Mouse (Mus musculus): Measurements from ENCODE around the gene Tsen54. TPM values are rescaled to one million over a fixed set of nuclear protein-coding genes. Genes with fewer than 3 reads are reported as not detected.

The Tsen54 gene
- polyA plus RNA-seq, 1 experiment, result 12.2 TPM

DNA sequence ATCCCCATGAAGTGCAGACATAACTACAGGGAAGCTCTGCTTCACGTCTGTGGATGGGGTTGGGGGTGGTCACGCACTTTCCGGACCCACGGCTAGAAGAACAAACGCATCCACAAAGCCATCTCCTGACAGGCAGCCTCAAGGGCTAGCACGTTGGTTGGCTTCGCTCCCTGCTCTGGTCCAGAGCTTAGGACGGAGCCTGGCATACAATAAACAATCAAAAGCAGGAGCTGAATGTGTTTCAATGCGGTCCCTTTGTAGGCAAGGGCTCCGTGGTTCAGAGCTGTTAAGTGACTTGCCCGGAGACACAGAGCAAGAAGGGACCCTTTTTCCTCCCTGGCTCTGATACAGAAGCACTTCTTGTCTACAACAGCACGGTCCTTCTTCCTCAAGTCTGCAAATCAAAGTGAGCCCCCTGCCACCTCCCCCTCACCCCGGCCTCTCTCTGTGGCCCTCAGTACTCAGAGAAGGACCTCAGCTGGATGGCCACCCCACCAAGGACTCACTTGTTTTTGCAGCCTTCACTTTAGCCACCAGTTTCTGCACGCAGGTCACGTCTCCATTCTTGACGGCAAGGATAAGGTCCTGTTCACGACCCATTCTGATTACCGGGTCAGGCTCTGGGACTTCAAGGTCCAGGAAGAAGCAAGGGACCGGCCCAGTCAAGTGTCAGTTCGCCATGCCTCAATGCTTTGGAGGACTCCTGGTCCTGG lies 3.0 kb upstream of the Tsen54 start:
- Histone ChIP-seq H3K4me1 (ENCODE audit: control insufficient read depth, insufficient read depth, low read length) (peaks cover 2% of the 10 kb centered on the region; the same call in 1 of the 2 replicates), H3K4me3 (ENCODE audit: insufficient read depth, low read length) (no peak overlapping the region), H3K27ac (ENCODE audit: insufficient read depth, low read length) (no peak overlapping the region)
- no peak for TF ChIP-seq CTCF (IDR thresholded peaks at IDR 0.05; ENCODE audit: borderline replicate concordance, insufficient read depth, low read length)
- TF ChIP-seq POLR2A (IDR thresholded peaks at IDR 0.05; ENCODE audit: low read depth, low read length), result no peak

DNA sequence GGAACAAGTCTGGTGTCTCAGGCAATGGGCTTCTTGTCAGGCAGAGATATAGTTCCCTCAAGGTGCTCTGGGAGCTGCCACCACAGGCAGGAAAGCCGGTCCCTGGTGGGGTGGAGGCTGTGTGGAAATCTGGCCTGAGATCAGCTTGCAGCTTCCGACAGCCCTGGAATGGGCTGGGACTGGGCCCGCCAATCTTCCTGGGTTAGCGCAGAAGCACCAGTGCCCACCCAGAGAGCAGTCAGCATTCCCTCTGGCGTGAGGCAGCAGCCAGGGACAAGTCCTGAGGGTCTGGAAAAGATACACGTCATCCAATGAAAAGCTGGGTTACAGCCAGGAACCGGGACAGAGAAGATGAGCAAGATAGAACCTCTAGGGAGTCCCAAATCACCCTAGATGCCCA lies 2.4 kb upstream of the Tsen54 start:
- TF ChIP-seq POLR2A (IDR thresholded peaks at IDR 0.05; ENCODE audit: low read depth, low read length) (no peak), CTCF (IDR thresholded peaks at IDR 0.05; ENCODE audit: borderline replicate concordance, insufficient read depth, low read length) (no peak)
- Histone ChIP-seq H3K4me1 (ENCODE audit: control insufficient read depth, insufficient read depth, low read length) (peaks cover 2% of the 10 kb centered on the region; the same call in 1 of the 2 replicates), H3K27ac (ENCODE audit: insufficient read depth, low read length) (no peak overlapping the region), H3K4me3 (ENCODE audit: insufficient read depth, low read length) (peak overlapping the region; percentile 80; the same call in 1 of the 2 replicates)

DNA sequence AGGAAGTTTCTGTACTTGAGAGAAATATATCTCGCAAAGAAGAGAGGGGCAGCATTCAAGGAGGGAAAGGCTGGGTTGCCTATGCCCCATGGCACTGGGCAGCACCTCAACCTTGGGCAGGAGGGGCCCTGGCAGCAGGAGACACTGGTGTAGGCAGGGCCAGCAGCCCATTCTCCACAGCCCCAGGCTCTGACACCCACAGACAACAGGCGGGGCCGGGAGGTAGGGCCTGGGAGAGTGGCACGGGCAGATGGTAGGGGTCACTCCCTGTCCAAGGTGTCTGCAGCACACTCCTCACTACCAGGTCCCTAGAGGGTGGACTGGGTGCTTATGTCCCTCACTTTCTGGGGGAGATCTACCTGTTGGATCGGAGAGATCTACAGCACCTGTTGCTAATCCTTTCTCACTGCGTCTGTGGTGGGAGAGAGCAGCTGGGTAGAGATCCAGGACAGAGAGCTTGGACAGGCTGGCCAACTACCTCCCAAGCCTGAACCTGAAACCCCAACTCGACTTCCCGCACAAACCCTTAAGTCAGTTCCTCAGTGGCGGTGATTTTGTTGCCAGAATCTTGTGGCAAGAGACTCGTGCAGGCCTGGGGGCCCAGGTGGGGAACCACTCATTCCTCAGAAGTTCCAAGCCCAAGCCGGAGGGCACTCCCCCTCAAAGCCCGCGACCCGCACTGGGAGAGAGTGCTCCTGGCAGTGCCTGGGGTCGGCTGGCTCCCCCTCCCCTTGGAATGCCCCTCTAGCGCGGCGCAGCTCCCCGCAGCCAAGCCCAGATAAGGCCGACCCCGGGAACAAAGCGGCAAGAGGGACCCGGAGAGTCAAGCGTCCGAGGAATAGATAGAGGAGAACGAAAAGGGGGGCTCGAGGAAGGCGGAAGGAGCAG lies 1.7 kb upstream of the Tsen54 start:
- peaks cover 2% of the 10 kb centered on the region; the same call in 1 of the 2 replicates for H3K4me1 ChIP-seq (ENCODE audit: control insufficient read depth, insufficient read depth, low read length)
- TF ChIP-seq POLR2A (IDR thresholded peaks at IDR 0.05; ENCODE audit: low read depth, low read length) (no peak), CTCF (IDR thresholded peaks at IDR 0.05; ENCODE audit: borderline replicate concordance, insufficient read depth, low read length) (no peak)
- H3K4me3 ChIP-seq (ENCODE audit: insufficient read depth, low read length), result peak overlapping the region; percentile 80
- no peak overlapping the region for H3K27ac ChIP-seq (ENCODE audit: insufficient read depth, low read length)

DNA sequence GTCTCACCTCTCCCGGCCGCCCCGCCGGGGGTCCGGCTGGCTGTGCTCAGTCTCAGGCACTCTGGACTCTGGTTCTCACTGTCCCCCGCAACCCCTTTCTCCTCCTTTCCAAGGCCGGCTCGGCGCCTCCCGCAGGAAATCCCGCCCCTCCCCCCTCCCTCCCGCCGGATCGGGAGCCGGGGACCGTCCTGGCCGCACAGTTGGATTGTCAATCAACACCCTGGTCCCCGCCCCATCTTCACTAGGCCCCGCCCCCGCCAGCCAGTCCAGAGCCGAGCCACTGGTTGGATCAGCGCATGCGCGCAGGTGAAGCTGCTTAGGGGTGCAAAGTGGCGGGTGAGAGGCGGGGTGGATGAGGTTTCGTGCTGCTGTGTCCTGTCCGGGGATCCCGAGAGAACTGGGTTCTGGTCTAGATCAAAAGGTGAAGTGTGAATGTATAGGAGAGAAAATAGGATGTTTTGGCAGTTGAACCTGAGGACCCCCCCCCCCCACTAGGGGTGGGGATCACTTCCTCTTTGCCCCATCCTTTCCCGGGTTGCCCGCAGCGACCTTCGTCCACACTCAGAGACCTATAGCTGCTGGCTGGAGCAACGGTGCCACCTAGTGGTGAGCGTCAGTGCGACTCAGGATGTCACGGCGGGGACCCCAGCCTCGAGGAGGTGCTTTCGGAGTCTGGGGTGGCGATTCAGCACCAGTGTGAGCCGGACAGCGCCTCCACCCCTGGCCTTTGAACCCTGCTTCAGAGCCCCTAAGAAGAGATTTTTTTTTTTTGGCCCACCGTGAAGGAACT lies 822 bp upstream of the Tsen54 start, which contains the start of gene Caskin2:
Caskin2 (minus strand) TSS at position 133 of the 790 bp plus-strand sequence.
- H3K27ac ChIP-seq (ENCODE audit: insufficient read depth, low read length), result no peak within 1 kb of the TSS
- H3K4me3 ChIP-seq (ENCODE audit: insufficient read depth, low read length), result peak within 1 kb of the TSS; percentile 80
- H3K4me1 ChIP-seq (ENCODE audit: control insufficient read depth, insufficient read depth, low read length), result peaks cover 2% of the 10 kb centered on the region; the same call in 1 of the 2 replicates
- TF ChIP-seq CTCF (IDR thresholded peaks at IDR 0.05; ENCODE audit: borderline replicate concordance, insufficient read depth, low read length) (peak; percentile 98), POLR2A (IDR thresholded peaks at IDR 0.05; ENCODE audit: low read depth, low read length) (peak; percentile 73)

DNA sequence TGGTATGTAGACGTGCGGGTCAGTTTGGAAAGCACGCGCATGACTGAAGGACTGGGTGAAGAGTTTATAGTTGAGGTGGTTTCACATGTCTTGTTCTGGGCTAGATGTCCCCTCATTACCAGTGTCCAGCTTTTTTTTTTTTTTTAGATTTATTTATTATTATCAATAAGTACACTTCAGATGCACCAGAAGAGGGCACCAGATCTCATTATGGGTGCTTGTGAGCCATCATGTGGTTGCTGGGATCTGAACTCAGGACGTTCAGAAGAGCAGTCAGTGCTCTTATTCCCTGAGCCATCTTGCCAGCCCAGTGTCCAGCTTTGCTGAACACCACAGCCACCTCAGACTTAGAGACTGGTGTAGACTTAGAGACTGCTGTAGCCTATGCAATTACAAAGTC lies 2.8 kb downstream of the Tsen54 start:
- no peak overlapping the region for H3K4me3 ChIP-seq (ENCODE audit: insufficient read depth, low read length)
- no peak overlapping the region for H3K27ac ChIP-seq (ENCODE audit: insufficient read depth, low read length)
- TF ChIP-seq POLR2A (IDR thresholded peaks at IDR 0.05; ENCODE audit: low read depth, low read length), result no peak
- no peak for TF ChIP-seq CTCF (IDR thresholded peaks at IDR 0.05; ENCODE audit: borderline replicate concordance, insufficient read depth, low read length)
- H3K4me1 ChIP-seq (ENCODE audit: control insufficient read depth, insufficient read depth, low read length), result peaks cover 4% of the 10 kb centered on the region; the same call in 1 of the 2 replicates

DNA sequence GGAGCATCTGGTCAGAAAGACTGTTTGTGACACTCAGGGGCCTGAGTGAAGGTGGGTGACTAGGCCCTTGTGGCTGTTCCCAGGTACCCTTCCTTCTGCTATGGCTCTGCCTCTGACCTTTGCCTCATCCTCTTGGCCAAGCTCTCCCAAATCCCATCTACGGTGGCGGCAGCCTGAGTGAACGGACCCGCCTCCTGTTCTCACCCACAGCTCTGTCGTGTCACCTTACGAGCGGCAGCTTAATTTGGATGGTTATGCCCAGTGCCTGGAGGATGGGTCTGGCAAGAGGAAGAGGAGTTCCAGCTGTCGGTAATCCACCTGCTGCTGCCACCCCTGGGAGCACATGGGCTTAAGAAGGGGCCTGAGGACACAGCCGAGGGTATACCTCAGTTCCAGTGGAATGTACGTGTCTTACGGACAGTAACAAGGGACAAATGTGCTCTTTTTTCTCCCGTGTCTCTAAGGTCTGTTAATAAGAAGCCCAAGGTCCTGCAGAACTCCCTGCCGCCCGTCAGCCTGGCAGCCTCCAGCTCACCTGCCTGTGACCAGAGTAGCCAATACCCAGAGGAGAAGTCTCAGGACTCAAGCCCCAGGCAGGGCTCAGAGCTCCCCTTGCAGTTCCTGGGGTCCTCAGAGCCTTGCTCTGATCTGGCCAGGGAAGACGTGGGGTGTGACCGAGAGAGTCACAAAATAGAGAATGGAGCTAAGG lies 5.5 kb downstream of the Tsen54 start:
- H3K4me1 ChIP-seq (ENCODE audit: control insufficient read depth, insufficient read depth, low read length), result peaks cover 4% of the 10 kb centered on the region; the same call in 1 of the 2 replicates
- no peak overlapping the region for H3K27ac ChIP-seq (ENCODE audit: insufficient read depth, low read length)
- TF ChIP-seq CTCF (IDR thresholded peaks at IDR 0.05; ENCODE audit: borderline replicate concordance, insufficient read depth, low read length) (no peak), POLR2A (IDR thresholded peaks at IDR 0.05; ENCODE audit: low read depth, low read length) (no peak)
- no peak overlapping the region for H3K4me3 ChIP-seq (ENCODE audit: insufficient read depth, low read length)

DNA sequence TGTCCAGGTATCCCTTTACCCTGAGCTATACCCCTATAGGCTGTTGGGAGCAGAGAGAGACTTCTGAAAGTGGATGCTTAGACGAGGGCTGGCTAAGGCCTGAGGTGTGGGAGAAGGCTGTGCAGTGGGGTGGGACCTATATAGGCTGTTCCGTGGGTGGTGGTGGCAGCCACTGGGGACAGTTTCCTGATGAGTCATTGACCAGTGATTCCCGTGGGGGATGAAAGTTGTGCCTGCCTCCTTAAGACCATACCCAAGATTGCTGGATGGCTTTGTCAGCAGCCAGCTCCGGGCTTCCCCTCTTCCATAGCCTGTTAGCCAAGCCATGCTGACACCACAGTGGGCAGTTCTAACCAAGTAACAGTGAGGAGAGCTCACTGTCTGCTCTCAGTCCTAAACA lies 6.5 kb downstream of the Tsen54 start:
- TF ChIP-seq POLR2A (IDR thresholded peaks at IDR 0.05; ENCODE audit: low read depth, low read length) (no peak), CTCF (IDR thresholded peaks at IDR 0.05; ENCODE audit: borderline replicate concordance, insufficient read depth, low read length) (no peak)
- H3K4me1 ChIP-seq (ENCODE audit: control insufficient read depth, insufficient read depth, low read length), result peaks cover 4% of the 10 kb centered on the region; the same call in 1 of the 2 replicates
- H3K4me3 ChIP-seq (ENCODE audit: insufficient read depth, low read length), result no peak overlapping the region
- H3K27ac ChIP-seq (ENCODE audit: insufficient read depth, low read length), result peak overlapping the region; percentile 19; the same call in 1 of the 2 replicates

DNA sequence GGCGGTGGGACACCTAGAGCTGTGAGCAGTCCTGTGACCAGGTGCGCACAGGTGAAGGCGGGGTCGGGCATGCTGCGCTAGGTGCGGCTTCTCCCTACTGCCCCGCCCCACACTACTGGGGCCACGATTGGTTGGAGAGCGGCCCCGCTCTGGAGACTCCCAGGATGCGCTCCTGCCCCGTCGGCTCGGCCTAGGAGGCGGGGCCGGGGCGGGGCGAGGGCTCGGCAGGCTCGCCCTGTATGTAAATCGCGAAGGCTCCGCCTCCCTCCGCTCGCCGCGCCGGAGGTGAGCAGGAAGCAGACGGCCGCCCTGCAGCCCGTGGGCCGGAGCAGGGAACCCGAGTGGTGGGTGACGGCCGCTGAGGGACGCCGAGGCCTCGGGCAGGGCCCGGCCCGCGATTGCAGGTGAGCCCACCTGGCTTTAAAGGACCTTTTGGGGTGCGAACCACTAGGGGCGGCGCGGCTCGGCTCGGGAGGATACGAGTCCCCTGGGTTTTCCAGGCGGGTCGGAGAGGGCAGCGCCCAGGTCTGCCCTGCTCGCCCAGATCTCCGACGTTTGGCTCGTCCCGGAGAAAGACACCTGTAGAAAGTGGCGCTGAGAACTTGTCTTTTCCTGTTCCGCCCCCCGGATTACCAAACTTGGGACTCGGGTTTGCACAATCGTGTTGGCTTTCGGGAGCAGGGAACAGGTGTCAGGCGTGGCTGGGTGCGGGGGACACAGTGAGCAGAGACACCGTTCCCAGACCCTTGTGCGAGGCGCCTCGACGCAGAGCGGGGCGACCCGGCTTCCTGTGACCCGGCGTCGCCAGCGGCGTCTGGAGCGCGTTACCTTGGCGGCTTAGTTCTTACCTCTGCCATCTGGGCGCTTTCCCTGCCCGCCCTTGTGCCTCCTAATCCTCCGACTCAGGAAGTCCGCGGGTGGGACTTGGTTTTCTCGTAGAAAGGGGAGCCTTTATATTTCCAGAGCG lies 9.5 kb downstream of the Tsen54 start, which contains the start of gene Llgl2:
Llgl2 (plus strand) TSS at position 276 of the 967 bp plus-strand sequence.
- H3K27ac ChIP-seq (ENCODE audit: insufficient read depth, low read length), result no peak within 1 kb of the TSS

More for the DNA sequence above, 9.5 kb downstream of the Tsen54 start, which contains the start of gene Llgl2:
- Histone ChIP-seq H3K4me3 (ENCODE audit: insufficient read depth, low read length) (peak within 1 kb of the TSS; percentile 54), H3K4me1 (ENCODE audit: control insufficient read depth, insufficient read depth, low read length) (peaks cover 8% of the 10 kb centered on the region; the same call in 1 of the 2 replicates)
- TF ChIP-seq CTCF (IDR thresholded peaks at IDR 0.05; ENCODE audit: borderline replicate concordance, insufficient read depth, low read length) (no peak), POLR2A (IDR thresholded peaks at IDR 0.05; ENCODE audit: low read depth, low read length) (peak; percentile 74)

All from embryonic fibroblast, embryonic 13.5 days (primary cell).